Mouse (Mus musculus) heart, postnatal 0 days (tissue): ENCODE measurements around the gene Rrbp1. TPM values are rescaled to one million over a fixed set of nuclear protein-coding genes. Genes with fewer than 3 reads are reported as not detected.

Experiments used
- ATAC-seq: fragments of 200-750 bp; cut with Nextera tagmentation; 2 replicates; pipeline ENCODE4 v1.8.0; 2017; ENCODE audit warnings: low read depth, moderate number of reproducible peaks, moderate library complexity; ENCODE audit not compliant: insufficient read depth
- DNase-seq: peaks from one replicate; pipeline ENCODE4 v3.0.0-alpha.2; 2016; ENCODE audit warnings: low spot score
- H3K27ac ChIP-seq: fragments of 300-500 bp; sonication (generic); 2 replicates; pipeline ENCODE4 v1.5.1; 2014; ENCODE audit warnings: low read depth, mild to moderate bottlenecking
- H3K27me3 ChIP-seq: fragments of 300-500 bp; sonication (generic); 2 replicates; pipeline ENCODE4 v1.6.1; 2014; ENCODE audit warnings: low read length, mixed read lengths; ENCODE audit not compliant: control insufficient read depth, insufficient read depth
- H3K36me3 ChIP-seq: fragments of 300-500 bp; sonication (generic); replicated peaks from 2 replicates; pipeline ENCODE4 v1.6.1; 2014; ENCODE audit warnings: low read length, mixed read lengths; ENCODE audit not compliant: control insufficient read depth, insufficient read depth
- H3K4me1 ChIP-seq: fragments of 300-500 bp; sonication (generic); 2 replicates; pipeline ENCODE4 v1.6.1; 2014; ENCODE audit warnings: antibody characterized with exemption; ENCODE audit not compliant: control insufficient read depth, insufficient read depth
- H3K4me2 ChIP-seq: fragments of 300-500 bp; sonication (generic); 2 replicates; pipeline ENCODE4 v1.6.1; 2014; ENCODE audit warnings: low read depth, mild to moderate bottlenecking, low read length, moderate library complexity
- H3K4me3 ChIP-seq: fragments of 300-500 bp; sonication (generic); 2 replicates; pipeline ENCODE4 v1.5.1; 2014; ENCODE audit warnings: low read depth, low read length
- H3K9ac ChIP-seq: fragments of 300-500 bp; sonication (generic); replicated peaks from 2 replicates; pipeline ENCODE4 v1.6.1; 2014; ENCODE audit warnings: low read depth, low read length, mixed read lengths
- H3K9me3 ChIP-seq: fragments of 300-500 bp; sonication (generic); replicated peaks from 2 replicates; pipeline ENCODE4 v1.6.1; 2016; ENCODE audit warnings: low read length; ENCODE audit not compliant: control insufficient read depth
- CTCF ChIP-seq: IDR thresholded peaks from 2 replicates; pipeline ENCODE4 v1.5.1; 2016; ENCODE audit warnings: antibody characterized with exemption, control low read depth, low read depth
- EP300 ChIP-seq: IDR thresholded peaks from 2 replicates; pipeline ENCODE4 v1.6.1; 2016; ENCODE audit warnings: antibody characterized with exemption, low read depth
- WGBS: fragments of 180-500 bp; shearing (Covaris S2); extraction: QIAGEN DNeasy Blood & Tissue Kit; methylation state at CpG from one replicate; pipeline ENCODE4 v1.1.7; 2014; 5-methylcytosine and 5-hydroxymethylcytosine counted together
- polyA plus RNA-seq: library from polyadenylated mRNA; unstranded; fragments of >200 nt; fragmentation: Nextera tagmentation; extraction: Ambion mirVana; gene quantifications from 2 replicates; pipeline ENCODE4 v1.2.1, GENCODE M21; 2015
- total RNA-seq: library from RNA; depleted of rRNA; stranded (reverse); fragments of >200 nt; gene quantifications from 2 replicates; pipeline ENCODE4 v1.2.3, GENCODE M21; 2014; ENCODE audit warnings: low replicate concordance

The Rrbp1 gene
- total and polyA plus RNA-seq, 2 experiments from 2014 or later: 49.3 to 53.0 TPM

DNA sequence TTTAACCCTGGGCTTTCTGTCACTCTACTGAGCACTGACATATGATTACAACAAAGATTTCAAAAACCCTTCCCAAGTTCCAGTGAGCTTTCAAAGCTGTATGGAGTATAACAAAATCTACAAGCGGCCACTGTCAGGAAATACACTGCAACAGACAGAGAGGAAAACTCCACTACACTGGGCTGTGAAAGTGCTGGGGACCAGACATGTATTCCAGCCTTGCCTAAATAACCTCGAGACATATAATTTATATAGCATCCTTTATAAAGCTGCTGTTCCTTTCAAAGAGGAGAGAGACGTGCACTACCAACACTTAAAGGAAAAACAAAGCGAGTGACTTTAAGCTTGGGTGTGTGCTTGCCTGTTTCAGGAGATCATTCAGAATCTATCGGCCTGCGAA, 4.4 kb downstream of the Rrbp1 start:
- ATAC-seq: no peak
- H3K9me3 ChIP-seq: no peaks in the 10 kb centered on the region
- 85% methylated on average over 6 of the region's 6 CpGs for WGBS
- no peak overlapping the region for H3K4me2 ChIP-seq
- peaks cover 63% of the 10 kb centered on the region for H3K4me1 ChIP-seq
- no peak overlapping the region for H3K4me3 ChIP-seq
- DNase-seq: no peak
- H3K9ac ChIP-seq: no peak overlapping the region
- H3K27ac ChIP-seq: no peak overlapping the region
- H3K27me3 ChIP-seq: no peaks in the 10 kb centered on the region
- TF ChIP-seq CTCF: no peak
- TF ChIP-seq EP300: no peak
- H3K36me3 ChIP-seq: peaks cover 3% of the 10 kb centered on the region; the same call in 1 of the 2 replicates

DNA sequence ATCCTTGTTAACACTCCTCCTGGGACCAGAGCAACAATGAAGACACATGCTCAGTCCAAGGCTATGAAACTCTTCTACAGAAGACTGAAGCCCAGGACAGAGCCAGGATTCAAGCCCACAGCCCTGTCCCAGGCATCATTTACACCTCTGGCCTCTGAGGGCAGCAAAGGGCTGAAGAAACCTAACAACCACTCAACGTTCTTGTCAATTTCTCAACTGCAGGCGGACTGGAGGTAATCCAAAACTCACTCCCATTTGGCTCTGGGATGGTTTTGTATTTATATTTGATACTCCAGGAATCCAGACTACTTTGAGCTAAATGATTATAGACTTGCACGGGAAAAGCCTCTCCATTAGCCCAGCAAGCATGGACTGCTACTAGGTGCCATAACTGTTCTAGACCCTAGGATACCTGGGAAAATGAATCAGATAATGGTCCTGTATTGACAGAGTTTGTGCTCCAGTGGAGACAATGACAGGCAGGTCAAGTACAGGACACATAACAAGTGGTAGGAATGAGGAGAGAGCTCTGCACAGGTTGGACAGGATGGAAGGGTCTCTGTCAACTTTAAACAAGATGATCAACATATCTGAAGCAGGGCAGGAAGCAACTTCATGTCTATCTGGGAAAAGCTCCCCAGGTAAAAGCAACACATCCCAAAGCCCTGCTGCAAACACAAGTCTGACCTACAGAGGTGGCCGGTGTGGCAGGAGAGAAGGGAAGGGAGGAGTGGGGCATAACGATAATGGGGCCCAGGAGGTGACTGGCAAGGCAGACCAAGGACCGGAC, 5.7 kb downstream of the Rrbp1 start:
- no peaks in the 10 kb centered on the region for H3K27me3 ChIP-seq
- peaks cover 3% of the 10 kb centered on the region; the same call in 1 of the 2 replicates for H3K36me3 ChIP-seq
- no peak overlapping the region for H3K9ac ChIP-seq
- H3K4me3 ChIP-seq: no peak overlapping the region
- peak overlapping the region; percentile 36 for H3K27ac ChIP-seq
- H3K4me2 ChIP-seq: 0 out of 2 replicates have a peak overlapping the region, but pooled peaks have one; percentile 3
- DNase-seq (peak; percentile 69), ATAC-seq (peak; percentile 70)
- 35% methylated on average over 6 of the region's 6 CpGs for WGBS
- H3K4me1 ChIP-seq: peaks cover 63% of the 10 kb centered on the region
- H3K9me3 ChIP-seq: no peaks in the 10 kb centered on the region
- TF ChIP-seq EP300: no peak
- peak; percentile 50 for TF ChIP-seq CTCF

DNA sequence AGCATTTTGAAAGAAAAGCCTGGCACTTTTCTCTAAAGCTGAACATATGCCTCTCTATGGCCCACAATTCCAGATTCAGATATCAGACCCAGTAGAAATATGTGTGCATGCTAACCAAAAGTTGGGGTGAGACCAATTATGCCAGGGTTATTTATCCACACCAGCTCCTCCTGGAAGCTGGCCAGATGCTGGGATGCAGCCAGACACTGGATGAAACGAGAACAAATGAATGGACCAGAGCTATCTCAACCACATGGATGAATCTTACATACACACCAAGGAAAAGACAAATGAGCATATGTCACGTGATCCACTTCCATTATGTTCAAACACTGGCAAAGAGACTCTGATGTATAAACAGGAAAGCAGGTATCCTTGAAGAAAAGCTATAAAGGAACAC, 7.5 kb downstream of the Rrbp1 start:
- Histone ChIP-seq H3K4me1 (peaks cover 50% of the 10 kb centered on the region), H3K9me3 (no peaks in the 10 kb centered on the region), H3K27me3 (no peaks in the 10 kb centered on the region), H3K27ac (no peak overlapping the region), H3K36me3 (peaks cover 3% of the 10 kb centered on the region; the same call in 1 of the 2 replicates), H3K9ac (no peak overlapping the region), H3K4me3 (no peak overlapping the region), H3K4me2 (no peak overlapping the region)
- WGBS: 27% methylated on average over 2 of the region's 2 CpGs
- TF ChIP-seq EP300 (no peak), CTCF (no peak)
- ATAC-seq (no peak), DNase-seq (no peak)

DNA sequence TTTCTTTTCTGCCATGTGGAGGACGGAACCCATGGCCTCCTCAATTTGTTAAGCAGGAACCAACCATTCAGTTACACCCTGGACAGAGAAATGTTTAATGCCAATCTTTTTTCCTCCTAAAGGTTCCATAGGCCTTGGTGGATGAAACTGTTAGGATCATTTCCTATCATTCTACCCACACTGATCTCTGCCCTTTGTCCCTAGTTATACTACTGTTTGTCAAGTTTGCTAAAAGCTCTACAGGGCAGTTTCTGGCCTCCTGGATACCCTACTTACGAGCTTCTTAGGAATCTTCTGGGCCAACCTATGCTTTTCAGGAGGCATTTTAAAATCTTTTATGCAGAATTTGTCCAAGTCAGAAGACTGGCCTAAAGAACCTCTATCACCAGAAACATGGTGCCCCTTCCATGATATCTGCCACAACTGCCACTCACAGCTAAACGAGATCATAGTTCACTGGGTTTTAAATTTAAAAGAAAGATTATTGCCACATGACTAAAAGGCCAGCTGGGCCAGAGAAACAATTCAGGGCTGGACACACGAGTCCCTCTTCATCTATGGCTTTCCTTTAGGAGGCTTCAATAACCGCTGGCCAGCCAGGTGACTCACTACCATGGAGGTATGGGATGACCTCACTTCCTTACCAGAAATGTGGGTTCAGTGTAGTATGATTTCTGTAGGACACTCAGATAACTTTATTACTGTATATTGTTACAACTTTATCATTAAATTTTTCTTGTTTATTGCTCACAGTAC, 8.7 kb downstream of the Rrbp1 start:
- Histone ChIP-seq H3K4me2 (no peak overlapping the region), H3K9ac (no peak overlapping the region), H3K4me1 (peaks cover 38% of the 10 kb centered on the region), H3K4me3 (no peak overlapping the region), H3K9me3 (no peaks in the 10 kb centered on the region), H3K36me3 (no peaks in the 10 kb centered on the region), H3K27ac (no peak overlapping the region), H3K27me3 (no peaks in the 10 kb centered on the region)
- no peak for TF ChIP-seq CTCF
- no peak for TF ChIP-seq EP300
- DNase-seq: no peak
- ATAC-seq: no peak
- 80% methylated on average over 5 of the region's 5 CpGs for WGBS

DNA sequence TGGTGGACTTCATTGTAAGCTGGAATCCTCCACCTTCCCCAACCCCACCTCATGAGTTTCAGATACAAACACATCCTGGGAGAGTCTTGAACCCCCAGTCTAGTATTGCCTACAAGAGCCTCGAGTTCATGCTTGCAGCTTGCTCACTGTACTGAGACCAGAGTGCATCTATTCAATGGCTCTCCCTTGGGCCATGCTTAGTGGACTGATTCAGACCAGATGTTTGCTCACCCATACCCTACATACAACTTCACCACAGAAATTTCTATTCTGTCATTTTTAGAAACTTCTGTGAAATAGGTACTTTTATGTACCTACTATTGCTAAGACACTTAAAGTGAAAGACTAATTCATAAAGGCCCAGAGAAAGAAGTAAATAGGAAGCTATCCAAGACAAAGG, 18.1 kb downstream of the Rrbp1 start:
- TF ChIP-seq EP300 (no peak), CTCF (no peak)
- Histone ChIP-seq H3K4me2 (no peak overlapping the region), H3K27me3 (no peaks in the 10 kb centered on the region), H3K9ac (no peak overlapping the region), H3K4me3 (no peak overlapping the region), H3K36me3 (no peaks in the 10 kb centered on the region), H3K9me3 (no peaks in the 10 kb centered on the region), H3K4me1 (peaks cover 30% of the 10 kb centered on the region), H3K27ac (peak overlapping the region; percentile 26)
- DNase-seq (no peak), ATAC-seq (no peak)
- 71% methylated on average over 1 of the region's 1 CpGs for WGBS
